Mouse (Mus musculus): Measurements from ENCODE around the gene Ptprk.
A peak's percentile ranks its signal among the peaks of the same experiment; 100 is the strongest.

The Ptprk gene

GRCm38 (mm10) chr10:28422622-28423021 is 348.0 kb downstream of the Ptprk start:
- DNase-seq (ENCODE audit: low read depth): no peak

GRCm38 (mm10) chr10:28425371-28425770 is 350.8 kb downstream of the Ptprk start:
- DNase-seq (ENCODE audit: low read depth): no peak

GRCm38 (mm10) chr10:28436084-28436483 is 361.5 kb downstream of the Ptprk start:
- DNase-seq (ENCODE audit: low read depth): no peak

- no peak for DNase-seq (ENCODE audit: low read depth)
Measured at GRCm38 (mm10) chr10:28449853-28450252, 375.2 kb downstream of the Ptprk start.

- no peak for DNase-seq (ENCODE audit: low read depth)
Measured at GRCm38 (mm10) chr10:28450642-28451041, 376.0 kb downstream of the Ptprk start.

- DNase-seq (ENCODE audit: low read depth): no peak
Measured at GRCm38 (mm10) chr10:28458027-28458426, 383.4 kb downstream of the Ptprk start.

- DNase-seq (ENCODE audit: low read depth): no peak
Measured at GRCm38 (mm10) chr10:28459963-28460362, 385.3 kb downstream of the Ptprk start.

GRCm38 (mm10) chr10:28463706-28464105 is 389.1 kb downstream of the Ptprk start:
- DNase-seq (ENCODE audit: low read depth): no peak

- DNase-seq (ENCODE audit: low read depth): no peak
Measured at GRCm38 (mm10) chr10:28464766-28465548, 390.3 kb downstream of the Ptprk start.

GRCm38 (mm10) chr10:28485574-28485973 is 411.0 kb downstream of the Ptprk start:
- DNase-seq (ENCODE audit: low read depth): peak; percentile 83

- no peak for DNase-seq (ENCODE audit: low read depth)
Measured at GRCm38 (mm10) chr10:28491006-28491405, 416.4 kb downstream of the Ptprk start.

- no peak for DNase-seq (ENCODE audit: low read depth)
Measured at GRCm38 (mm10) chr10:28492206-28492605, 417.6 kb downstream of the Ptprk start.

- DNase-seq (ENCODE audit: low read depth): no peak
Measured at GRCm38 (mm10) chr10:28492870-28493269, 418.2 kb downstream of the Ptprk start.

- no peak for DNase-seq (ENCODE audit: low read depth)
Measured at GRCm38 (mm10) chr10:28493271-28493861, 418.7 kb downstream of the Ptprk start.

GRCm38 (mm10) chr10:28497791-28498190 is 423.2 kb downstream of the Ptprk start:
- DNase-seq (ENCODE audit: low read depth): no peak

GRCm38 (mm10) chr10:28498504-28498903 is 423.9 kb downstream of the Ptprk start:
- no peak for DNase-seq (ENCODE audit: low read depth)

- DNase-seq (ENCODE audit: low read depth): peak; percentile 26
Measured at GRCm38 (mm10) chr10:28513601-28514000, 439.0 kb downstream of the Ptprk start.

- peak; percentile 73 for DNase-seq (ENCODE audit: low read depth)
Measured at GRCm38 (mm10) chr10:28516147-28516546, 441.5 kb downstream of the Ptprk start.

GRCm38 (mm10) chr10:28518297-28518696 is 443.7 kb downstream of the Ptprk start:
- peak; percentile 59 for DNase-seq (ENCODE audit: low read depth)

- peak; percentile 60 for DNase-seq (ENCODE audit: low read depth)
Measured at GRCm38 (mm10) chr10:28519861-28520260, 445.2 kb downstream of the Ptprk start.

- no peak for DNase-seq (ENCODE audit: low read depth)
Measured at GRCm38 (mm10) chr10:28523992-28524735, 449.5 kb downstream of the Ptprk start.

GRCm38 (mm10) chr10:28540595-28540994 is 466.0 kb downstream of the Ptprk start:
- DNase-seq (ENCODE audit: low read depth): no peak

- DNase-seq (ENCODE audit: low read depth): no peak
Measured at GRCm38 (mm10) chr10:28542754-28543153, 468.1 kb downstream of the Ptprk start.

Measured in naive thymus-derived CD4-positive, alpha-beta T cell, adult 2 months (primary cell).